Mouse (Mus musculus) B cell, adult 67 days (primary cell): Measurements from ENCODE around the gene Cmtr2. TPM values are rescaled to one million over a fixed set of nuclear protein-coding genes. Genes with fewer than 3 reads are reported as not detected.

ENCODE experiments used
- total RNA-seq, 2 experiments: library from RNA; stranded (reverse); gene quantifications; 4 replicates each; pipeline ENCODE4 v1.2.4; 2023

The Cmtr2 gene
- 10 to 100 TPM; 12.2 to 13.4 TPM for total RNA-seq

DNA sequence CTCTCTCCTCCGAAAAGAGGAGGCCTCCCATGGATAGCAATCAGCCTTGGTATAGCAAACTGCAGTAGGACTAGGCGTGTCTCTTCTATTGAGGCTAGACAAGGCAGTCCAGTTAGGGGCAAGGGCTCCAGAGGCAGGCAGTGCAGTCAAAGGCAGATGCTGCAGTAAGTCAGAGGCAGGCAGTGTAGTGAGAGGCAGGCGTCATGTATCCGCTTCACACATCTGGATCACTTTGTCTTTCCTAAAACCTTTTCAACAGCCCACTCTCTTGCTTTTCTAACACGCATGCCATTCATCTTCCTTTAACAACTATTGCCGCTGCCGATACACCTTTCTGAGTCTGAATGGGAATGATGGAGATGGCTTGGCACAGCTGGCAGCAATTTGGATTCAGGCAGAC, at the start of gene Cmtr2:
TSS of gene Cmtr2 (plus strand) at position 301 of the 400 bp plus-strand sequence.

DNA sequence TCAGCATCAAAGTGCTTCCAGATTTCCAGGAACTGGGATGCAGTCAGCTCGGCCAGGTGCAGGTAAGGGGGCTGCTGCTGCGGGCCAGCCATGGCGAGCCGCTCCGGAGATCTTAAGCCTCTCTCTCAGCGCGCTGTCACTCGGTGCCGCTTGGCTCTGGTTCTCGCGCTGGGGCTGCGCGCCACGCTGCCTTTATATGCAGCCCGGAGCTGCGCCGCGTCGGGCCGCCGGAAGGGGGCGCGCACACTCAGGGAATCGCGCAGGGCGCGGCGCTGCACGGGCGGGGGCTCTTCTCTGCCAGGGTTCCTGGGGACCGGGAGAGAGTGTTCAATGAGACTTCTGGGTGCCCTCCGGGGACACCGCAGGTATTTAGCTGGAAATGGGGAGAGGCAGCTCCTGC, 47.4 kb upstream of the Cmtr2 start, which contains the start of gene Calb2:
TSS of gene Calb2 (minus strand) at position 165 of the 400 bp plus-strand sequence.

DNA sequence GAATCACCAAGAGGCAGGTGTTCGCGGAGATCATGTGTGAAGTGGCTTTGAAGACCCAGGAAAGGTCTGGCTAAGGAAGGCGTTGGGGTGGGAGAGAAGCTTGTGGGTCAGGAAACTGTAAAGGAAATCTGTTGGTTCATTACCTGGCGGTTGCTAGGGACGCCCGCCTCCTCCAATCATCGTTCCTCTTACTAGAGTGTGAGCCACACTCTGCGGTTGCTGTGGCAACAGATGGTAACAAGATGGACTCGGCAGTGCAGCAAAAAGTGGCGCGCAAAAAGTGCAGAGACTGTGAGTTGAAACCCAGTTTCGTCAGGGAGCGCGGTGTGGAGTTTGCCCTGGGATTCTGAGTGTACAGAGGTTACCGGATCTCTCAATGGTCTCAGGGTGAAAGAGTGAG, 51.3 kb downstream of the Cmtr2 start, which contains the start of gene Hydin:
TSS of gene Hydin (plus strand) at position 237 of the 400 bp plus-strand sequence.

Other genes with a start within 250 kb of the Cmtr2 start
- gene Tat, start 225.2 kb upstream of the Cmtr2 start, total RNA-seq = not detected
- gene Chst4, start 175.9 kb upstream of the Cmtr2 start, total RNA-seq = not detected
- gene Zfp612, start 135.9 kb upstream of the Cmtr2 start, total RNA-seq = 1 to 10 TPM; 4.1 to 4.8 TPM
- not detected for gene Gm21964, start 114.5 kb upstream of the Cmtr2 start, total RNA-seq
- gene Gm17720, start 112.9 kb upstream of the Cmtr2 start, total RNA-seq = not detected
- gene Calb2, start 47.5 kb upstream of the Cmtr2 start, total RNA-seq = not detected
- not detected for gene Hydin, start 51.3 kb downstream of the Cmtr2 start, total RNA-seq